Mouse (Mus musculus) erythroblast, embryonic 14.5 days (primary cell): ENCODE data around the gene Sec13. TPM values are rescaled to one million over a fixed set of nuclear protein-coding genes. Genes with fewer than 3 reads are reported as not detected.

Experiments used
- H3K27me3 ChIP-seq: 2 replicates; pipeline ENCODE4 v1.6.1; 2012; ENCODE audit warnings: inconsistent platforms; ENCODE audit not compliant: control insufficient read depth
- H3K36me3 ChIP-seq: 2 replicates; pipeline ENCODE4 v1.6.1; 2012; ENCODE audit warnings: mild to moderate bottlenecking, inconsistent platforms; ENCODE audit not compliant: control insufficient read depth
- H3K4me1 ChIP-seq: 2 replicates; pipeline ENCODE4 v1.6.1; 2012; ENCODE audit warnings: inconsistent platforms; ENCODE audit not compliant: control insufficient read depth
- H3K4me3 ChIP-seq: replicated peaks from 2 replicates; pipeline ENCODE3; 2012; ENCODE audit warnings: moderate library complexity, mild to moderate bottlenecking, inconsistent platforms
- H3K9me3 ChIP-seq: 2 replicates; pipeline ENCODE4 v1.6.1; 2012; ENCODE audit warnings: low read length, inconsistent platforms, mixed read lengths; ENCODE audit not compliant: control insufficient read depth
- GATA1 ChIP-seq: IDR thresholded peaks from 2 replicates; pipeline ENCODE4 v1.6.1; 2012; ENCODE audit warnings: low read length, inconsistent platforms, mixed read lengths
- TAL1 ChIP-seq: IDR thresholded peaks from 3 replicates; pipeline ENCODE4 v1.6.1; 2012; ENCODE audit warnings: low read length, inconsistent platforms, mixed read lengths
- polyA plus RNA-seq: library from polyadenylated mRNA; stranded (reverse); fragments of >175 nt; gene quantifications from 2 replicates; pipeline ENCODE4 v1.2.3, GENCODE M21; 2012

The Sec13 gene
- polyA plus RNA-seq, 1 experiment: 2.9 TPM

- TF ChIP-seq TAL1: no peak
- TF ChIP-seq GATA1: no peak
- peaks cover 12% of the 10 kb centered on the region for H3K4me1 ChIP-seq
These were observed 62.1 kb downstream of the Sec13 start for GRCm38 (mm10) chr6:113678246-113679012.

More at GRCm38 (mm10) chr6:113678246-113679012, 62.1 kb downstream of the Sec13 start:
- Histone ChIP-seq H3K9me3 (no peaks in the 10 kb centered on the region), H3K27me3 (no peaks in the 10 kb centered on the region), H3K36me3 (peaks cover 44% of the 10 kb centered on the region), H3K4me3 (no peak overlapping the region)

Other genes starting within 250 kb of the Sec13 start
- 0.02 TPM in 1 of 2 replicates, not detected in the other for gene Prrt3, start 238.8 kb downstream of the Sec13 start, polyA plus RNA-seq
- 2.4 and 2.6 TPM in 2 replicates for gene Emc3, start 209.1 kb downstream of the Sec13 start, polyA plus RNA-seq
- 0.13 and 0.15 TPM in 2 replicates for gene Fancd2, start 209.1 kb downstream of the Sec13 start, polyA plus RNA-seq
- gene Fancd2os, start 140.0 kb downstream of the Sec13 start, polyA plus RNA-seq: not detected in 2 replicates
- gene Brk1, start 136.0 kb downstream of the Sec13 start, polyA plus RNA-seq: 2.1 and 2.6 TPM in 2 replicates
- gene Vhl, start 116.8 kb downstream of the Sec13 start, polyA plus RNA-seq: 0.15 and 0.21 TPM in 2 replicates
- gene Irak2, start 102.3 kb downstream of the Sec13 start, polyA plus RNA-seq: 13.6 and 15.2 TPM in 2 replicates
- 2.5 and 3.3 TPM in 2 replicates for gene Tatdn2, start 43.7 kb downstream of the Sec13 start, polyA plus RNA-seq
- not detected in 2 replicates for gene Ghrl, start 20.9 kb downstream of the Sec13 start, polyA plus RNA-seq